Mouse (Mus musculus): ENCODE data around the gene Itsn2.
"Not testable (repeated sequence)": the region's sequence is repeated elsewhere in the genome, so short reads cannot be mapped to it uniquely, and the experiment has no call there.

Itsn2 gene

DNA sequence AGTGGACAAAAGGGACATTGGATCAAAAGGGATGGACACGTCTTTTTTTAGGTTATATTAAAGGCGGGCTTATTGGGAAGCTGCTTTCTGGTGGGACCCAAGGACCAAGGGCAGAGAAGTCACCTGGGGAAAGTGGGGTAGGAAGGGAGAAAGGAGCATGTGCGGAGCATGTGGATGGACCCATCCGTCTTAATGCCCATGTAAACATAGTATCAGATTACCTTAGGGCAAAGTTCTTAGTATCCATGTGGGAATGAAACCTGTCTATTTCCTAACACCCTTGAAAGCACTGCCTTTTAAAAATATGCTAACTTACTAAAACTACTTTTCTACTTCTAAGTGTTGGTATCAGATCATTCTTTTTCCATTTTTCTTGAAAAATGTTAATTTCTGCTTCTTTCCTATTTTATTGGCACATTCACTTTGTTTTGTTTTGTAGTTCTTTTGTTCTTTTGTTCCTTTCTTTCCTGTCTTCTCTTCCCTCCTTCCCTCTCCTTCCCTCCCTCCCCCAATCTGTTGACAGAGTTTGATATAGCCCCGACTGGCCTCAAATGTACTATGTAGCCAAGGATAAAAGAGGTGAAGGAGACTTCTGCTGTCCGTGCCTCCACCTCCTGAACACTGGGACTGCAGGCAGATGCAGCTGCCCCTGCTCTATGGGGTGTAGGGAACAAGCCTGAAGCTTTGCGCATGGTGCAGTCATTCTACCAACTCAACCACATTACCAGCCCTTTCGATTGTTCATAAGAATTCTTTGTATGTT, 6.4 kb downstream of the Itsn2 start:
- no peak for DNase-seq (ENCODE audit: low read depth, low spot score)

DNA sequence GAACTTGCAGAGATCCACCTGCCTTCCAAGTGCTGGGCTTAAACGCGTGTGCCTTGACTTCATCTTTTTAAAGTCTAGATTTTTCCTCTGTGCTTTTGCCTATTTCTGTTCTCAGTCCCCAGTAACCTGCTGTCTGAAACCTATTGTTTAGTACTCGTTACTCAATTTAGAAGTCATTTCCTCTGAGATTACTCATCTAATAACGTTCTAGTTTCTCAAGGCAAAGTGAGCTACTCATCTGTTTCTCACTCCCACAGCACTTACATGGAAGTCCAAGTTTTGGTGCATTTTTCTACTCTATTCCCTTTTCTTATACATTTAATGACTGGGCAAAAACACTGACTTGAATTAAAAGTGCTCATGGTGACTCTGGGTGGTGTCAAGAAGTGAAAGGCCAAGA, 7.3 kb downstream of the Itsn2 start:
- DNase-seq (ENCODE audit: low read depth, low spot score) = no peak

DNA sequence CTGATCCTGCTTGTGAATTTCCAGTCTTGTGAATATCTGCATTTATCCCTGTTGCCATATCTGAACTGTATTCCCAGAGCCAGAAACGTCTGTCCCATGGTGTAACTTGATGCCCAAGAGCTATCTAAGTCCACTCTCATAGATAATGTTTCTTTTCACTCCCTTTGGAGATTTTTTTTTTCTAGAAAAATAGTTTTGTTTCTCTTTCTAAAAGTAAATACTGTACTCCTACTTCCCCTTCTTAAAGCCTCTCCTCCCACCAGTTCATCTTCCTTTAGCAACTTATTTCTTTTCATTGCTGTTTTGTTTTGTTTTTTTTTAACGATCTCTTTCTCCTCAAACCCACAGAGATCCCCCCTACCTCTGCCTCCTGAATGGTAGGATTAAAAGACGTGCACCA, 14.2 kb downstream of the Itsn2 start:
- no peak for DNase-seq (ENCODE audit: low read depth, low spot score)

DNA sequence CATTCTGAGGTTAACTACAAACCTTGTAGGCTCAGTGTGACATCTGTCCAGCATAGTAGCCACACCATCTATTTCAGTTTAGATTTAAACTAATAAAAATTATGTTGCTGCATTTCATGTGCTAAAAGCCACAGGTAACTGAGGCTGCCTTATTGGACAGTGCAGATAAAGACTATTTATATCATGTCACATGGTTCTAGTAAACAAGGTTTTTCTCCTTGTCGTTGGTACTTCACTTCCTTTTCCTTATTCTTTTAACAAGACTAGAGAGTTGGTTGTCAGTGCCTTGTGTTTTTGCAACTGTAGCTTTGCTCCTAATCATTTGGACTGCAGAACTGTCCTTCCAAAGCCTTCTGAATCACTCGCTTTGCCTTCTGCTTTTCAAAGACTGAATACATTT, 22.3 kb downstream of the Itsn2 start:
- DNase-seq (ENCODE audit: low read depth, low spot score) = no peak

DNA sequence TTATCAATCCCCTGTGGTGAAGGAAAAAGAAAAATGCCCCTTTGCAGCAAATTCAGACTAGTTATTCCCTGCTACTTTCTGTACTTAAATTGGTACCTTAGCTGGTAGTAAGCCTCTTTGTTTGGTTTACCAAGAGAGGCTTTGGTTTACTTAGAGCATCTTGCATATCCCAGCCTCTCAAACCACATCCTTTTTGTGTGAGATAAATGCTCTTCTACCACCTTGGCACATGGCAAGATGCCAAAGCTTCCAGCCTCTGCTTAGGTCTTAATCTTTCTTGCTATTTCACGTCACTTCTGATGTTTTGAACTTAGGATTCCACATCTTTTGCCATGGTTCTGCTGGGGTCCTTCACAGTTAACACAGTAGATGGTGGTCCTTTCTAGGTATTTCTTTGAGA, 31.8 kb downstream of the Itsn2 start:
- DNase-seq (ENCODE audit: low read depth, low spot score) = no peak

DNA sequence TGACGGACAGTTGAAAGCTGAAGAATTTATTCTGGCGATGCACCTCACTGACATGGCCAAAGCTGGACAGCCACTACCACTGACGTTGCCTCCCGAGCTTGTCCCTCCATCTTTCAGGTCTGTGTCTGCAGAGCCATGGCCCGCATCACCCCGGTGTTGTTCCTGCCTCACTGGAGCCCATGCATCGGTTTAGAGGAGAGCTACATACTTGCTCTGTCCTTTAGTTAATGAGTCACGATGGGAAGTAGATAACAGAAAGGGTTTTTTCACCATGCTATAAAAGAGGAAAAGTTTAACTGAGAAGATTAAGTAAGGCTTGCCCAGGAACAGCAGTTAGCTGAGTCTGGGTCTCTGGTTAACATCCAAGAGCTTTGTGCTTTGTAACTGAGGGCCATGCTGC, 40.5 kb downstream of the Itsn2 start:
- DNase-seq (ENCODE audit: low read depth, low spot score) = no peak

DNA sequence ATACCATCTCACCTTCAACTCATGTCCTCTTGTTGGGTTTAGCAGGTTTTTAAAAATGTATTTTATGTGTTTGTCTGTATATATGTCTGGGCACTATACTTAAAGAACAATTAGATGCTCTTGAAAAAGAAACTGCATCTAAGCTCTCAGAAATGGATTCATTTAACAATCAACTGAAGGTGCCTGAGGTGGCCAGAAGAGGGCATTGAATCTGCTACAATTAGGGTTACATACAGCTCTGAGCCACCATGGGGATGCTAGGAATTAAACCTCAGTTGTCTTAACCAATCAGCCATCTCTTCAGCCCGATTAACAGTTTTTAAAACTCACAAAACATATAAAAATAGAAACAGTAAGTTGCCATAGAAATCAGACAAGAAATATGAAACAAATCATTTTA, 46.0 kb downstream of the Itsn2 start:
- no peak for DNase-seq (ENCODE audit: low read depth, low spot score)

DNA sequence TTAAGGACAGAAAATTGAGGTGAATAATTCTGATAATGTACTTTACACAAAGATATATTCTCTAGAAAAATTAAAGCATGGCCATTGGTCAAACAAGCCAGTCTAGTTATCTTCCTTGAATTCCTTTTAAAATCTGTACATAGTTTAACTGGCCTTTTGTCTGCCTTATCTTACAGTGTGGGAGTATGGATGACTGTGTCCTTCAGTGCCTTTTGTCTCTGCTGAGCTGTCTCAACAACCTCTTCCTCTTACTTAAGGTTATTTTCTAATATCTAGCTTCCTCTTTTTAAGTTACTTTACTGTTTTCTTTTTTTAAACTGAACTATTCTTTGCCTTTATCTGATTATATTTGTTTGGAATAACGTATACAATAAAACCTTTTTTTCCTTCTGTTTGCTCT, 48.3 kb downstream of the Itsn2 start:
- no peak for DNase-seq (ENCODE audit: low read depth, low spot score)

DNA sequence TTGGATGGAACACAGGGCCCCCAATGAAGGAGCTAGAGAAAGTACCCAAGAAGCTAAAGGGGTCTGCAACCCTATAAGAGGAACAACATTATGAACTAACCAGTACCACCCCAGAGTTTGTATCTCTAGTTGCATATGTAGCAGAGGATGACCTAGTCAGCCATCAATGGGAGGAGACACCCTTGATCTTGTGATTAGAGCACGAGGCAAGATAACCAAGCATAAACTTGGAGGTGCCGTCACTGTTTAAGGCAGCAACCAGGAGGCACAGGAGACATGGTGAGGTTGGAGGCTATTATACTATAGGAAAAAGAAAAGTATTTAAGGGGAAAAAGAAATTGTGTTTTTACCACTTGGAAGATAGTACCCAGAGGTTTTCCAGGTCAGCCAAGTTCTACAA, 64.4 kb downstream of the Itsn2 start:
- DNase-seq (ENCODE audit: low read depth, low spot score) = no peak

DNA sequence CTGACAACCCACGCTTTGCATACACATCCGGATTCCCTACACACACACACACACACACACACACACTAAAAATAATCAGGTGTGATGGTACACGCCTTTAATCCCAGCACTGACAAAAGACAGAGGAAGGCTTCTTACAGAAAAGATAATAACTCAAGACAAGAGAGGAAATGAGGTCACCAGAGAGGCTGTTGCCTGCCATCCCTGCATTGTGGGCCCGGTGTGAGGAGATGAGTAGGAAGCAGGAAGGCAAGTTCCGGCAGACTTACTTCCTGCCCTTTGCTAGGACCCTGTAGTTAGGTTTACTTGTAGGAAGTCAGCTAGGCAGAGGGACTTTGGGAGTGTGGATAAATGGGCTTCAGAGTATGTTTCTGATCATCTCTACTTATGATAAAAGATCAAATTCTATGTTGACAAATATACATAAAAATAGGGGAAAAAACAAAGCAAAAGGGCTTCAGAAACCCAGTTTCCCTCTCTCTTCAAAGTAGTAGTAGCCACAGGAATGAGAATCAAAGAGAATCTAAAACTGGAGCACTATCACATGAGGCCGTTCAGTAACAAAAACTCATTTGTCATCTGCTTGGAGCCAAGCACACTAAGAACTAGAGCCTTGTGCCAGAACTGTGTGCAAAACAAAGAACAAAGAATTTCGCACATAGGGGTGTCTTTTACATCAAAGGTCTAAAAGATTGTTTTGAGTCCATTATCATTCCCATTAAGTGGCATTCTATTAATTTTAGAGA, 72.7 kb downstream of the Itsn2 start:
- DNase-seq (ENCODE audit: low read depth, low spot score) = no peak

DNA sequence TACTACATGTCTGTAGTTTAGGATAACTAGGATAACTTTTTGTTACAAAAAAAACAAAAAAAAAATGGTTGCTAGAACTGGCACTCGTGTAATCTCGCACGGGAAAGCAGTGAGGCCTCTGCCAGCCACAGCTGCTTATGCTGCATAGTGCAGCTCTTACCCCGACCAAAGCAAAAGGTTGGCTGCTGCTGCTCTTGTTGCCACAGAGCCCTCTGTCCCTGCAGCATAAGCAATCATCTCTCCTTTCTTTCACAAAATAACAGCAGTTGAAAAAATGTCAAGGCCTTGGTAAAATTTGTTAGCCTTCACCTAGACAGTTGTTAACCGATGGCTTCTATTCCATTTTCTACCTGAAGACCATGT, 73.2 kb downstream of the Itsn2 start:
- DNase-seq (ENCODE audit: low read depth, low spot score) = no peak

DNA sequence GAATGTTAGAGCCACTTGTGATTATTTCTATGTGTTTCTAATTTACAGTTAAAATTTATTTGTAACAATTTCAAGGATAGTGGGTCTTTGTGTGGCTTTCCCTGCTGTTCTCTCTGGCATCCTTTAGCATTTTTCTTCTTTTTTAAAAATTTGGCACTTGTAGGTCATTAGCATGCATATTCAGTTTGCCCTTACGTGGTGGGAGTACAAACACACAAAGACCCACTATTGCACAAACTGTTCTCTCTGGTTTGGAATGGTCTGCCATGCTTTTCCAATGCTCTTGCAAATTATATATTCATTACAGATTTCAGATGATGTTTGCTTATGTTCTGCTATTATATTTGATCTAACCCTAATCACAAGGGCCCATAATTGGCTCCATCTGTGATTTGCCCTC, 83.9 kb downstream of the Itsn2 start:
- no peak for DNase-seq (ENCODE audit: low read depth, low spot score)

DNA sequence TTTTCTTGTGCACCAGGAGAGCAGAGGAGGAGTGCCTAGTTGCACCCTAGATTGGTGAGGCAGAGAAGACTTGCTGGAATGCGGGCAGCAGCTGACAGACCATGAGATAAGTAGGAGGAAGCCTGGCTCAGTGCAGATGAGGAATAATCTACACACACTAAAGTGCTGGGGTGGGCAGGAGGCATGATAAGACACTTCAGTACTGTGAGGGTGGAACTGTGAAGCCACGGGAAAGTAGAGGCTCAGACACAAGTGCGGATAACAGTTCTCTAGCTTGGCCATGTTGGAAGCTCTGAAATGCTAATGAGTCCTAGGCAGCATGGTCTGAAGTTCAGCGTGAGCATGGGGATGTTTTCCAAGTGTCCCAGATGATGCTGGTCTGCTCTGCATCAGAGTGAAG, 87.5 kb downstream of the Itsn2 start:
- DNase-seq (ENCODE audit: low read depth, low spot score) = no peak

DNA sequence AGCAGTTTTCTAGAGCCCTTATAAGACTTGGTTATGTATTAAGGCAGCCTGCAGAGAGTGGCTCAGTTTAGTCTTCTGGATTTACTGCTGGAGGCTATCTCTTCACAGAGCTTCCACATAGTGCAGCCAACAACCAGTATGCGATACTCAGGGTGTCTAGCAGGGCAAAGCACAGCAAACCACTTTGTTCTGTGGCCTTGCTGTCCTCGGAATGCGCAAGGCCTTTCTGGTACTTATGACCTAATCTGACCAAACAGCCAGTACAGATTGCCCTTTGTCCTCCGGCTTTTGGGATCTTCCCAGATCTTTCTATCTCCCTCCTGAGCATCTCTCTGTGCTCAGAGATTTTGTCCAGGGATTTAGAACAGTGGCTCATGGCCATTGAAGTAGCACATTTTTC, 93.0 kb downstream of the Itsn2 start:
- DNase-seq (ENCODE audit: low read depth, low spot score) = no peak

DNA sequence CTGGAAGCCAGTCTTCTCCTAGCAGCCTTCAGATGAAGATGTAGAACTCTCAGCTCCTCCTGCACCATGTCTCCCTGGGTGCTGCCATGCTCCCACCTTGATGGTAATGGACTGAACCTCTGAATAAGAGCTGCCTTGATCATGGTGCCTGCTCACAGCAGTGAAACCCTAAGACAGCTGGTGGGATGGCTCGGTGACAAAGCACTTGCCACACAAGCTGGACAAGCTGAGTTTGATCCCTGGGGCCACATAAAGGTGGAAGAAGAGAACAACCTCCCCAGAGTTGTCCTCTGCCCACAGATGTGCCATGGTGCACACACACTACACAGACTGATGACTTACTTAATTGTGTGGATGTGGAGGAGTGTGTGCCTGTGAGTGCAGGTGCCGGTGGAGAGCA, 95.9 kb downstream of the Itsn2 start:
- no peak for DNase-seq (ENCODE audit: low read depth, low spot score)

DNA sequence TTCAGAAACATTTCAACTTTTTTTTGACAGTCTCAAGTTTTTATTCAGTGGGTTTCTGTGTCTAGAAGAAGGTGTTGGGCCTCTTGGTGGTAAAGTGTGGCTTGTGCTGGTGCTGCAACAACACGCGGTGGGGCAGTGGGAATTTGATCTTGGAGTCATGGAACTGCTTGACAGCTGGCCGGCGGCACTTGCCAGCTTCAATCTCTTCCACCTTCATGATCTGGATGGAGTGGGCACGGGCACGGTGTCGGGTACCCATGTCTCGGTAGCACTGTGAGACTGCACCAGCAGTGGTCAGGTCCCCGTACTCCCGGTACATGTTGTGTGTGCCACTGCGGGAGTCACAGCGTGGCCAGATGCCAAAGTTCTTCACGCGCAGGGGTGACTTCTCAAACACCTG, 96.9 kb downstream of the Itsn2 start:
- DNase-seq (ENCODE audit: low read depth, low spot score) = no peak

DNA sequence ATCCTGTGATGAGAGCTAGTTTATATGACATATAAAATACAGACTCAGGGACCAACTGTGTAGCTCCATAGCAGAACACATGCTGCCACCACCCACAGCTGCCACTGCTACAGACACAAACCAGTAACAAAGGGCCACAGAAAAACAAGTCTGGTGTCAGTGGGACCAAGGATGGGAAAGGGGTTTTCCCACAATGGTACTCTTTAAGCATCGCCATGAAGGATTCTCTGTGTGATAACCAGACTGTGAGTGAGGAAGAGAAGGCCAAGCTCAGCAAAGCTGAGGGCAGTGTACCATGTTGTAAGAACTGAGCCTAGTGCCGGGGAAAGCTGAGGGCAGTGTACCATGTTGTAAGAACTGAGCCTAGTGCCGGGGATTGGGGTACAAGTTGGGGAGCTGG, 98.8 kb downstream of the Itsn2 start:
- DNase-seq (ENCODE audit: low read depth, low spot score) = no peak

DNA sequence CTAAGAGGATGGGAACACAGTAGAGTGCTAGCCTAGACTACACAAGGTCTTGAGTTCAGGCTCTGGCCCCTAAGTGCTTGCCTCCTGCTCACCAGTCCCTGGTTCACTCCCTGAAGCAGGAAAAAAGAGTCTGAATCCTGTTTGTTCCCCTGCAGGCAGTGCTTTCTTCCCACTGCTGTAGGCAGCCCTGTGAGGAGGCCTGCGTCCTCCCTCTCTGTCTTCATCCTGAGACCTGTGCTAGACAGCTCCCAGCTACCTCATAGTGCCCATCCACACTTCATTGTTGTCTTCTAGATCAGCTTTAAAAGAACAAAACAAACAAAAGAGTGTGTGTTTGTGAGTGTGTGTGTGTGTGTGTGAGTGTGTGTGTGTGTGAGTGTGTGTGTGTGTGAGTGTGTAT, 102.1 kb downstream of the Itsn2 start:
- no peak for DNase-seq (ENCODE audit: low read depth, low spot score)

DNA sequence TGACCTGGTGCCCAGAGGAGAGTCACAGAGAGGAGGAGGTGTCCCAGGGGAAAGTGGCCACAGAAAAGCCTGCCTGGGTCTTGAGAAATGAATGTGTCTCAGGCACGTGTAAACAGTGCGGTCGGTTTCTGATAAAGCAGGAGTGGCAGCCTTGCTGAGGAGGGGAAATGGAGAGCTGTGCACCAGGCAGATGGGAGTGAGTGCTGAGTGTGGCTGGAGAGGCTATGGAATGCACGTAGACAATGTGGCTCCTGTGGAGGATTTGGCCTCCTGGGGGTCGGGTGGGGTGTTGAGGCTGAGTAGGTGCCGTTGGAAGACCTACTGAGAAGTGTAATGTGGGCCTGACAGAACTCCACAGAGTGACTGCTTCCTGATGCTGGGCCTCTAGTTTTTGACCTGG, 113.2 kb downstream of the Itsn2 start:
- DNase-seq (ENCODE audit: low read depth, low spot score) = not testable (repeated sequence)

DNA sequence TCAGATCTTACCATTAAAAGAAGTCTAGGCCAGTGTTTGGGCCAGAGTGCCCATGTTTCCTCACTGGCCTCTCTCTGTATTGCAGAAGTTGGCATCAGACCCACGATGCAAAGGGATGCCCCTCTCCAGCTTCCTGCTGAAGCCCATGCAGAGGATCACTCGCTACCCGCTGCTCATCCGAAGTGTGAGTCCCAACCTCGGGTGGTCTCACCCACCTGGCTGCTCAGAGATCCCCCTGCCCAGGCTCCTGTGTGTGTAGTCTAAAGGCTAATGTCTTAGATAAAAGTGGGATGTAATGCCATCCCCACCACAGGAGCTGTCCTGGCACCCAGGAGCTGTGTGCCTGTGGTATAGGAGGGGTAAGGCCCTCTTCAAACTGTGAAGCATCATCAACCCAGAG, 113.7 kb downstream of the Itsn2 start:
- no peak for DNase-seq (ENCODE audit: low read depth, low spot score)

DNA sequence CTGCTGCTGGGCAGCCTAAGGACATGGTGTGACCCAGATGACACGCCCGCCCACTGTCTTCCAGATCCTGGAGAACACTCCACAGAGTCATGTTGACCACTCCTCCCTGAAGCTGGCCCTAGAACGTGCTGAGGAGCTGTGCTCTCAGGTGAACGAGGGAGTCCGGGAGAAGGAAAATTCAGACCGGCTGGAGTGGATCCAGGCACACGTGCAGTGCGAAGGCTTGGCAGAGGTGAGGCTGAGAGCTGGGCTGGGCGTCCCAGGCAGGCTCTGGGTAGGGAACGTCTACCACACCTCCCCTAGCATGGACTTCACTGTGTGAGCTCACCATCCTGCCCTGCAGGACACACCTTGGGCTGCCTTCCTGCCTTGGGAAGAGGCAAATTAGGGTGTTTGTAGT, 114.5 kb downstream of the Itsn2 start:
- no peak for DNase-seq (ENCODE audit: low read depth, low spot score)

DNA sequence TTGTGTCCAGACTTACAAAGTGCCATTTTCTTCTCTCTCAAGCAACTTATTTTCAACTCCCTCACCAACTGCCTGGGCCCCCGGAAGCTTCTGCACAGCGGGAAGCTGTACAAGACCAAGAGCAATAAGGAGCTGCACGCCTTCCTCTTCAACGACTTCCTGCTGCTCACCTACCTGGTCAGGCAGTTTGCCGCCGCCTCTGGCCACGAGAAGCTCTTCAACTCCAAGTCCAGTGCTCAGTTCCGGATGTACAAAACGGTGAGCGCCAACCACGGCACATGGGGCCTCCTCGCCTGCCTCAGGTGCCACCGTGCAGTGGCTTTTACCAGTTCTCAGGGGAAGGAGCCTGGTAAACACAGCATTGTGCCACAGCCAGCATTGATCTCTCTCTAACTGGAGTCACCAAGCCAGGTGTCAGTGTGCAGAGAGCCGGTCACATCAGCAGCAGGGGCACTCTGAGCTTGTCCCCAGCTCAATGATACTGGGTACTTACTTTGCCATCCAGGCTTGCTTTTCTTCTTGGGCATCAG, 115.1 kb downstream of the Itsn2 start:
- no peak for DNase-seq (ENCODE audit: low read depth, low spot score)

DNA sequence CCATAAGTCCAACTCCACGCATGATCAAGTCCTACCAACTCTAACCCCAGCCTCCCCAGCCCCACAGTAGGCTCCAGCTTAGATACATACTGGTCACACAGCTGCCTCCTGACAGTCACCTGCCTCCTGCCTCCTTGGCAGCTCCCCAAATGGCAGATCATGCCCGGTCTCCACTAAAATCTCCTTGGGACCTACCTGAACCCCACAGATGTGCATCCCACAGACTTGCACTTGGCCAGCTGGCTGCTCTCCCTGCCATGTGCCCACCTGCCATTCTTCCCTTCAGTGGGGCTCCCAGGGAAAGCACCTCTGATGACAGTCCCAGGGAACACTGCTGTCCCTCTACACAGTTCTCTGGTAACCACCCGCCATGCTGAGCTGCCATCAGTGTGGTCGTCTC, 115.9 kb downstream of the Itsn2 start:
- no peak for DNase-seq (ENCODE audit: low read depth, low spot score)

All from WW6 (cell line).